Comparison of ENCODE assay signal across 8 mouse cellular contexts in genomic region chr16:11065431-11065830, GRCm38 (mm10). TPM values are rescaled to one million over a fixed set of nuclear protein-coding genes. Genes with fewer than 3 reads are reported as not detected.
DNase-seq lines count a peak whose midpoint lies in the region; ATAC-seq and TF ChIP-seq lines count a peak whose summit lies in the region.

No protein-coding gene starts in this region.

- H3K4me3 ChIP-seq in heart, embryonic 16.5 days (ENCODE audit: low read length): peak overlapping the region; percentile 77
- peak overlapping the region; percentile 68 for H3K4me3 ChIP-seq in cortical plate, adult 2 months (ENCODE audit: insufficient read depth, low read length)
- peak overlapping the region; percentile 80 for H3K4me3 ChIP-seq in hindbrain, embryonic 12.5 days
- H3K4me3 ChIP-seq in midbrain, embryonic 13.5 days (replicated peaks): peak overlapping the region; percentile 78

- no peaks in the 10 kb centered on the region for H3K36me3 ChIP-seq in heart, embryonic 16.5 days (ENCODE audit: control insufficient read depth, insufficient read depth)
- no peaks in the 10 kb centered on the region for H3K36me3 ChIP-seq in hindbrain, embryonic 12.5 days
- no peaks in the 10 kb centered on the region for H3K36me3 ChIP-seq in midbrain, embryonic 13.5 days

- peaks cover 51% of the 10 kb centered on the region for H3K4me1 ChIP-seq in heart, embryonic 16.5 days (ENCODE audit: control insufficient read depth, insufficient read depth, low read length)
- peaks cover 16% of the 10 kb centered on the region for H3K4me1 ChIP-seq in cortical plate, adult 2 months (ENCODE audit: control insufficient read depth, insufficient read depth, low read length)
- peaks cover 67% of the 10 kb centered on the region for H3K4me1 ChIP-seq in hindbrain, embryonic 12.5 days
- peaks cover 67% of the 10 kb centered on the region for H3K4me1 ChIP-seq in midbrain, embryonic 13.5 days (replicated peaks)

- TF ChIP-seq CTCF in cortical plate, adult 2 months (IDR thresholded peaks at IDR 0.05; ENCODE audit: extremely low read depth, insufficient read depth, low read length): no peak

- H3K4me2 ChIP-seq in heart, embryonic 16.5 days (ENCODE audit: low read depth, low read length): peak overlapping the region; percentile 73
- H3K4me2 ChIP-seq in hindbrain, embryonic 12.5 days (replicated peaks): peak overlapping the region; percentile 87
- peak overlapping the region; percentile 53 for H3K4me2 ChIP-seq in midbrain, embryonic 13.5 days (replicated peaks)

- no peak for TF ChIP-seq POLR2A in cortical plate, adult 2 months (IDR thresholded peaks at IDR 0.05; ENCODE audit: extremely low read depth, insufficient read depth, low read length)

- DNase-seq in heart, adult 18-20 months: no peak
- DNase-seq in layer of hippocampus, postnatal 36 days: no peak
- no peak for DNase-seq in T-cell, adult 2 months (ENCODE audit: low spot score)

- H3K9ac ChIP-seq in heart, embryonic 16.5 days (ENCODE audit: low read length): peak overlapping the region; percentile 60
- peak overlapping the region; percentile 40; the same call in 1 of the 2 replicates for H3K9ac ChIP-seq in hindbrain, embryonic 12.5 days
- H3K9ac ChIP-seq in midbrain, embryonic 13.5 days (replicated peaks): peak overlapping the region; percentile 58

- no peaks in the 10 kb centered on the region for H3K27me3 ChIP-seq in heart, embryonic 16.5 days (ENCODE audit: control insufficient read depth, insufficient read depth, low read length)
- H3K27me3 ChIP-seq in hindbrain, embryonic 12.5 days: no peaks in the 10 kb centered on the region
- H3K27me3 ChIP-seq in midbrain, embryonic 13.5 days: no peaks in the 10 kb centered on the region

- H3K27ac ChIP-seq in heart, embryonic 16.5 days (ENCODE audit: low read length): peak overlapping the region; percentile 63
- H3K27ac ChIP-seq in cortical plate, adult 2 months (ENCODE audit: insufficient read depth, low read length): peak overlapping the region; percentile 18; the same call in 1 of the 2 replicates
- H3K27ac ChIP-seq in hindbrain, embryonic 12.5 days: peak overlapping the region; percentile 98
- peak overlapping the region; percentile 99 for H3K27ac ChIP-seq in midbrain, embryonic 13.5 days

- no peak for ATAC-seq in heart, embryonic 16.5 days (replicated peaks; ENCODE audit: extremely low read depth, insufficient read depth, low FRiP score)
- ATAC-seq in hindbrain, embryonic 12.5 days (ENCODE audit: low FRiP score): peak; percentile 12; the same call in 1 of the 2 replicates
- ATAC-seq in midbrain, embryonic 13.5 days: peak; percentile 25
- ATAC-seq in inflammation-experienced regulatory T-cells, adult 6 months: no peak

- H3K9me3 ChIP-seq in heart, embryonic 16.5 days (replicated peaks; ENCODE audit: control insufficient read depth, low read length): no peaks in the 10 kb centered on the region
- H3K9me3 ChIP-seq in hindbrain, embryonic 12.5 days (replicated peaks): no peaks in the 10 kb centered on the region
- H3K9me3 ChIP-seq in midbrain, embryonic 13.5 days: no peaks in the 10 kb centered on the region

- 51% methylated on average over 5 of the region's 5 CpGs for WGBS in heart, embryonic 16.5 days
- 59% methylated on average over 5 of the region's 5 CpGs for WGBS in hindbrain, embryonic 12.5 days
- WGBS in midbrain, embryonic 13.5 days: 51% methylated on average over 5 of the region's 5 CpGs

RNA-seq across cellular contexts. Expression of gene Litaf, which starts 0.5 kb away (rescaled TPM):
- polyA plus RNA-seq in heart, embryonic 16.5 days (2015; fragmentation: Nextera tagmentation; extraction: Ambion mirVana): 76.6 and 78.7 TPM in 2 replicates
- 10 to 100 TPM; 17.1 to 20.8 TPM for total RNA-seq in heart, adult 18-20 months (2021)
- polyA plus RNA-seq in cortical plate, adult 2 months (2012; rRNA removed): 37.0 and 45.0 TPM in 2 replicates
- 59.7 and 65.3 TPM in 2 replicates for polyA plus RNA-seq in hindbrain, embryonic 12.5 days (2016; fragmentation: Nextera tagmentation; extraction: Ambion mirVana)
- 31.5 and 33.5 TPM in 2 replicates for polyA plus RNA-seq in midbrain, embryonic 13.5 days (2015; fragmentation: Nextera tagmentation; extraction: Ambion mirVana)
- polyA plus RNA-seq in inflammation-experienced regulatory T-cells, adult 6 months (2017; shearing (Covaris generic)): 10 to 100 TPM; 29.9 to 99.4 (median 39.3) TPM
- total RNA-seq in layer of hippocampus, postnatal 36 days (2021): 10 to 100 TPM; 18.4 to 19.9 TPM

RNA-seq across cellular contexts. Expression of gene Snn, which starts 4.7 kb away (rescaled TPM):
- 42.2 and 49.2 TPM in 2 replicates for polyA plus RNA-seq in heart, embryonic 16.5 days (2015; fragmentation: Nextera tagmentation; extraction: Ambion mirVana)
- total RNA-seq in heart, adult 18-20 months (2021): 10 to 100 TPM; 24.6 to 26.5 TPM
- 174 and 183 TPM in 2 replicates for polyA plus RNA-seq in cortical plate, adult 2 months (2012; rRNA removed)
- polyA plus RNA-seq in hindbrain, embryonic 12.5 days (2016; fragmentation: Nextera tagmentation; extraction: Ambion mirVana): 103 and 109 TPM in 2 replicates
- 133 and 140 TPM in 2 replicates for polyA plus RNA-seq in midbrain, embryonic 13.5 days (2015; fragmentation: Nextera tagmentation; extraction: Ambion mirVana)
- polyA plus RNA-seq in inflammation-experienced regulatory T-cells, adult 6 months (2017; shearing (Covaris generic)): 1 to 10 TPM in 2 of 3 experiments, under 1 TPM in 1; 0.84 to 1.3 (median 1.1) TPM
- total RNA-seq in layer of hippocampus, postnatal 36 days (2021): 100 to 1,000 TPM; 157 to 167 TPM

Comparison
In these comparisons a context has a peak if more than half of its experiments do, and no peak if none do; other contexts are left out.
1. ATAC-seq: peak in hindbrain, embryonic 12.5 days (single experiment) and midbrain, embryonic 13.5 days (single experiment); none in heart, embryonic 16.5 days (single experiment) and inflammation-experienced regulatory T-cells, adult 6 months (single experiment).
2. H3K27ac ChIP-seq: peak in every context shown above with its lines; median percentile 99 in midbrain, embryonic 13.5 days; 98 in hindbrain, embryonic 12.5 days; 63 in heart, embryonic 16.5 days; 18 in cortical plate, adult 2 months.
3. RNA of gene Snn, which starts 4.7 kb away (polyA plus RNA-seq): 174 to 183 TPM in cortical plate, adult 2 months, 133 to 140 TPM in midbrain, embryonic 13.5 days, 103 to 109 TPM in hindbrain, embryonic 12.5 days and 42.2 to 49.2 TPM in heart, embryonic 16.5 days; 0.84 to 1.3 TPM in inflammation-experienced regulatory T-cells, adult 6 months; every median in the first group is over 10 times any median in the second.
4. Peak in every context shown above with its lines, with median percentiles within 50 percentile points of each other: H3K4me2 ChIP-seq, H3K4me3 ChIP-seq and H3K9ac ChIP-seq.